ENCODE assay signal across 21 mouse cellular contexts in the genomic region with DNA sequence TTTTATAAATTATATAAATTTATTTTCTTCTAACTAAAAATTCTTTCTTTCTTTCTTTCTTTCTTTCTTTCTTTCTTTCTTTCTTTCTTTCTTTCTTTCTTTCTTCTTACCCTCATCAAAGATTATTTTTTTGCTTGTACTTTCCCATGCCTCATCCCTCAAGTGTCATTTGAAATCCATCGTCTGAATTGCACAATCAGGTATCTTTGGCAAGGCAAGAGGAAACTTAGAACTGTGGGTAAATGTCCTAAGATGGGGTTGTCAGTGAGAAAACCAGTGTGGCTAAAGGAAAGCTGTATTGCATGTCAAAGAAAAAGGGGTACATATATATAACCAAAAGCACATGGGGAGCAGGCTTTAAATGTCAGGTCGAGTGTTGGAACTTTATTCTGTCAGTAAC.
"Had no signal": no experiment of that assay in that cellular context is flagged by ENCODE, and none has a peak within 500 bp of the region (broad histone marks: within the 10 kb centered on the region; RNA-seq: fewer than 3 reads in every experiment).

No protein-coding gene starts in this region.

- H3K36me3 ChIP-seq: intestine, embryonic 15.5 days; kidney, embryonic 15.5 days; limb, embryonic 12.5 days; limb, embryonic 15.5 days; liver, embryonic 13.5 days; midbrain, embryonic 12.5 days; midbrain, embryonic 15.5 days; neural tube, embryonic 13.5 days; stomach, embryonic 15.5 days had no signal

- H3K4me3 ChIP-seq: intestine, embryonic 15.5 days; kidney, embryonic 15.5 days; limb, embryonic 12.5 days; limb, embryonic 15.5 days; liver, embryonic 13.5 days; midbrain, embryonic 12.5 days; midbrain, embryonic 15.5 days; neural tube, embryonic 13.5 days; stomach, embryonic 15.5 days had no signal

- H3K4me1 ChIP-seq: intestine, embryonic 15.5 days; liver, embryonic 13.5 days; midbrain, embryonic 15.5 days; neural tube, embryonic 13.5 days; stomach, embryonic 15.5 days had no signal

- H3K27me3 ChIP-seq: intestine, embryonic 15.5 days; kidney, embryonic 15.5 days; limb, embryonic 15.5 days; liver, embryonic 13.5 days; midbrain, embryonic 15.5 days; neural tube, embryonic 13.5 days; stomach, embryonic 15.5 days had no signal

- ATAC-seq: intestine, embryonic 15.5 days; midbrain, embryonic 15.5 days had no signal

- H3K9me3 ChIP-seq: intestine, embryonic 15.5 days; kidney, embryonic 15.5 days; limb, embryonic 12.5 days; limb, embryonic 15.5 days; liver, embryonic 13.5 days; midbrain, embryonic 12.5 days; midbrain, embryonic 15.5 days; neural tube, embryonic 13.5 days; stomach, embryonic 15.5 days had no signal

- H3K27ac ChIP-seq: intestine, embryonic 15.5 days; kidney, embryonic 15.5 days; limb, embryonic 12.5 days; limb, embryonic 15.5 days; liver, embryonic 13.5 days; macrophage; midbrain, embryonic 12.5 days; midbrain, embryonic 15.5 days; neural tube, embryonic 13.5 days; stomach, embryonic 15.5 days had no signal

- DNase-seq: kidney, adult 11 months; kidney, adult 8-10 months; kidney, postnatal 10 days; kidney, postnatal 36 days; layer of hippocampus, postnatal 36 days; left cerebral cortex, postnatal 4 days; liver, embryonic 13.5 days; lung, embryonic 14.5 days; retina, postnatal 1 day; right cerebral cortex, postnatal 25 days; spleen, adult 18-20 months; thymus, postnatal 36 days had no signal

- H3K9ac ChIP-seq: intestine, embryonic 15.5 days; kidney, embryonic 15.5 days; limb, embryonic 12.5 days; limb, embryonic 15.5 days; liver, embryonic 13.5 days; lung, embryonic 14.5 days; midbrain, embryonic 12.5 days; midbrain, embryonic 15.5 days; neural tube, embryonic 13.5 days; stomach, embryonic 15.5 days had no signal

- H3K4me2 ChIP-seq: intestine, embryonic 15.5 days; kidney, embryonic 15.5 days; limb, embryonic 12.5 days; limb, embryonic 15.5 days; liver, embryonic 13.5 days; lung, embryonic 14.5 days; midbrain, embryonic 12.5 days; midbrain, embryonic 15.5 days; neural tube, embryonic 13.5 days; stomach, embryonic 15.5 days had no signal
